ENCODE assay signal across 20 mouse cellular contexts in the genomic region with DNA sequence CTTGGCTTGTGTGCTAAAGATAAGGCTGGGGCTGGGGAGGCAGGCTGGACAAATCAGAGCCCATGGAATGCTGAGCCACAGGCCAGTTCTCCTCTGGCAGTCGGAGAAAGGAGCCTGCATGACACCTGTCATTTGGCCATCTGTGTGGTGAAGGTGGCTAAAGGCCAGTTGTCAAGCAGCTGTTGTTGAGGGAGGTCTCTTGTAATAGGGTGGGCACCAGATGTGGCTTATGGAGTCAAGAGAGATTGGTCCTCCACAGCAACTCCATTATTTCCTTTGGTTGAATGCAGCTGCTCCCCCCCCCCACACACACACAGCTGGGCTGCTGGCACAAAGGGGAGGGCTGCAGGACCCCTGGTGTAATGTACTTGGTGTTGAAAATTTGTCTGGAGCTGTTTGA.
DNase-seq lines count a peak whose midpoint lies in the region; ATAC-seq lines count a peak whose summit lies in the region.
"Had no signal": no experiment of that assay in that cellular context is flagged by ENCODE, and none has a peak within 500 bp of the region (broad histone marks: within the 10 kb centered on the region; RNA-seq: fewer than 3 reads in every experiment).

No protein-coding gene starts in this region.

- no peaks in the 10 kb centered on the region for H3K27me3 ChIP-seq in heart, embryonic 10.5 days (ENCODE audit: insufficient read depth, poor library complexity, severe bottlenecking)
- H3K27me3 ChIP-seq in liver, embryonic 15.5 days = no peaks in the 10 kb centered on the region
- no peaks in the 10 kb centered on the region for H3K27me3 ChIP-seq in liver, embryonic 12.5 days (replicated peaks)
- H3K27me3 ChIP-seq in limb, embryonic 13.5 days = no peaks in the 10 kb centered on the region
- H3K27me3 ChIP-seq: CH12.LX; forebrain, embryonic 12.5 days; heart, embryonic 12.5 days; hindbrain, embryonic 12.5 days; Patski had no signal

- DNase-seq in heart, embryonic 10.5 days (ENCODE audit: low spot score) = no peak
- no peak for DNase-seq in heart, postnatal 10 days
- no peak for DNase-seq in adrenal gland, postnatal 14 days
- DNase-seq in left cerebral cortex, adult 9 months (ENCODE audit: low spot score in 2 of 2) = no peak
- DNase-seq: adrenal gland, postnatal 36 days; cerebellum, adult 2 months; gastrocnemius, postnatal 14 days; heart, adult 2 months; heart, postnatal 36 days had no signal

- intact Hi-C loops in heart, postnatal 10 days (cut with DNase I) = no loop called here

- H3K36me3 ChIP-seq in heart, embryonic 10.5 days = peaks cover 8% of the 10 kb centered on the region
- no peaks in the 10 kb centered on the region for H3K36me3 ChIP-seq in liver, embryonic 15.5 days (replicated peaks)
- H3K36me3 ChIP-seq in liver, embryonic 12.5 days = no peaks in the 10 kb centered on the region; the same call in 1 of the 2 replicates
- H3K36me3 ChIP-seq in limb, embryonic 13.5 days = no peaks in the 10 kb centered on the region
- H3K36me3 ChIP-seq: forebrain, embryonic 12.5 days; heart, embryonic 12.5 days; hindbrain, embryonic 12.5 days had no signal

- no peak for ATAC-seq in liver, embryonic 15.5 days (ENCODE audit: insufficient read depth)
- no peak for ATAC-seq in liver, embryonic 12.5 days
- ATAC-seq in limb, embryonic 13.5 days (ENCODE audit: low FRiP score, low read depth) = peak; percentile 38; the same call in 1 of the 2 replicates
- ATAC-seq: activated CD4-positive, CD25-positive, alpha-beta regulatory T cell, adult 4 months; forebrain, embryonic 16.5 days; hindbrain, embryonic 16.5 days; Patski had no signal

- no peaks in the 10 kb centered on the region for H3K9me3 ChIP-seq in heart, embryonic 10.5 days
- no peaks in the 10 kb centered on the region; the same call in 1 of the 2 replicates for H3K9me3 ChIP-seq in liver, embryonic 15.5 days (replicated peaks)
- peaks cover 13% of the 10 kb centered on the region for H3K9me3 ChIP-seq in liver, embryonic 12.5 days (replicated peaks)
- H3K9me3 ChIP-seq in limb, embryonic 13.5 days = peaks cover 14% of the 10 kb centered on the region; the same call in 1 of the 2 replicates

- no peak overlapping the region for H3K4me3 ChIP-seq in heart, embryonic 10.5 days
- no peak overlapping the region for H3K4me3 ChIP-seq in liver, embryonic 15.5 days (replicated peaks)
- H3K4me3 ChIP-seq in liver, embryonic 12.5 days = no peak overlapping the region
- no peak overlapping the region for H3K4me3 ChIP-seq in limb, embryonic 13.5 days
- H3K4me3 ChIP-seq: forebrain, embryonic 12.5 days; heart, adult 2 months; heart, embryonic 12.5 days; hindbrain, embryonic 12.5 days had no signal

- H3K4me1 ChIP-seq in heart, embryonic 10.5 days = peaks cover 36% of the 10 kb centered on the region
- H3K4me1 ChIP-seq in liver, embryonic 15.5 days (replicated peaks) = peaks cover 53% of the 10 kb centered on the region
- H3K4me1 ChIP-seq in liver, embryonic 12.5 days = peaks cover 50% of the 10 kb centered on the region
- H3K4me1 ChIP-seq in limb, embryonic 13.5 days = peaks cover 26% of the 10 kb centered on the region

- no peak overlapping the region for H3K4me2 ChIP-seq in liver, embryonic 15.5 days
- no peak overlapping the region for H3K4me2 ChIP-seq in liver, embryonic 12.5 days
- no peak overlapping the region for H3K4me2 ChIP-seq in limb, embryonic 13.5 days (replicated peaks)
- H3K4me2 ChIP-seq: forebrain, embryonic 12.5 days; heart, embryonic 12.5 days; hindbrain, embryonic 12.5 days had no signal

- H3K27ac ChIP-seq in heart, embryonic 10.5 days = peak overlapping the region; percentile 44; the same call in 1 of the 2 replicates
- peak overlapping the region; percentile 89; the same call in 1 of the 2 replicates for H3K27ac ChIP-seq in liver, embryonic 15.5 days (replicated peaks)
- no peak overlapping the region for H3K27ac ChIP-seq in liver, embryonic 12.5 days
- H3K27ac ChIP-seq in limb, embryonic 13.5 days = no peak overlapping the region
- H3K27ac ChIP-seq: forebrain, embryonic 12.5 days; heart, adult 2 months; hindbrain, embryonic 12.5 days had no signal

- WGBS in heart, embryonic 10.5 days = 30% methylated on average over 1 of the region's 1 CpGs
- 56% methylated on average over 1 of the region's 1 CpGs for WGBS in liver, embryonic 15.5 days (ENCODE audit: insufficient replicate concordance)
- WGBS in liver, embryonic 12.5 days (ENCODE audit: insufficient replicate concordance) = 64% methylated on average over 1 of the region's 1 CpGs
- WGBS in limb, embryonic 13.5 days = 39% methylated on average over 1 of the region's 1 CpGs

- H3K9ac ChIP-seq in liver, embryonic 15.5 days = no peak overlapping the region
- no peak overlapping the region for H3K9ac ChIP-seq in liver, embryonic 12.5 days
- H3K9ac ChIP-seq in limb, embryonic 13.5 days = no peak overlapping the region
- H3K9ac ChIP-seq: forebrain, embryonic 12.5 days; heart, embryonic 12.5 days; hindbrain, embryonic 12.5 days had no signal

Comparison
In these comparisons a context has a peak if more than half of its experiments do, and no peak if none do; other contexts are left out.
1. H3K27ac ChIP-seq: peak in heart, embryonic 10.5 days (single experiment) and liver, embryonic 15.5 days (single experiment); none in liver, embryonic 12.5 days (single experiment) and limb, embryonic 13.5 days (single experiment).